Mouse (Mus musculus): ENCODE measurements around the gene Nectin1. TPM values are rescaled to one million over a fixed set of nuclear protein-coding genes. Genes with fewer than 3 reads are reported as not detected.

Nectin1 gene
- total and polyA plus RNA-seq, 3 experiments, result 0.26 to 1.9 (median 1.8) TPM

- Histone ChIP-seq H3K9me3 (replicated peaks; ENCODE audit: low read length) (no peaks in the 10 kb centered on the region), H3K79me2 (replicated peaks; ENCODE audit: control insufficient read depth, extremely low read depth, insufficient read depth, poor library complexity, severe bottlenecking) (no peaks in the 10 kb centered on the region), H3K4me3 (replicated peaks in 1 of 3; ENCODE audit: low read depth in 2 of 3, low read length in 2 of 3, poor library complexity in 1 of 3) (no peak overlapping the region), H3K36me3 (replicated peaks in 1 of 2; ENCODE audit: control insufficient read depth in 1 of 2, insufficient read depth in 1 of 2, low read length in 1 of 2) (no peaks in the 10 kb centered on the region), H3K9ac (ENCODE audit: insufficient read depth, low read depth) (no peak overlapping the region), H3K4me2 (ENCODE audit: insufficient read depth, low read depth, poor library complexity, severe bottlenecking) (no peak overlapping the region), H3K27ac (ENCODE audit: insufficient read depth, low read depth) (no peak overlapping the region), H3K4me1 (ENCODE audit: control insufficient read depth in 1 of 2, insufficient read depth in 2 of 2) (no peaks in the 10 kb centered on the region), H3K27me3 (replicated peaks) (peaks cover 89% of the 10 kb centered on the region)
- in situ Hi-C loops (cut with MboI; ENCODE audit: low pct_ligation_motif_present, low pct_unique_long_range_greater_than_20kb, low sequenced_read_pairs), result no loop called here
- no peak for DNase-seq (ENCODE audit: extremely low read depth)
- no peak for TF ChIP-seq NELFE (IDR thresholded peaks at IDR 0.05; ENCODE audit: low read depth, low read length)
- no peak for TF ChIP-seq BHLHE40 (IDR thresholded peaks at IDR 0.05; ENCODE audit: low read depth, low read length)
- TF ChIP-seq MAZ (IDR thresholded peaks at IDR 0.05; ENCODE audit: low read depth, low read length), result no peak
- no peak for TF ChIP-seq TCF12 (IDR thresholded peaks at IDR 0.05; ENCODE audit: low read depth, low read length)
- TF ChIP-seq GABPA (IDR thresholded peaks at IDR 0.05; ENCODE audit: insufficient replicate concordance, low read depth, low read length), result no peak
- TF ChIP-seq CTCF (conservative IDR thresholded peaks at IDR 0.05 in 1 of 2, IDR thresholded peaks at IDR 0.05 in 1 of 2; ENCODE audit: low read depth in 2 of 2, low read length in 2 of 2), result no peak
- TF ChIP-seq ZNF384 (IDR thresholded peaks at IDR 0.05; ENCODE audit: low read depth, low read length), result no peak
- no peak for TF ChIP-seq SIN3A (IDR thresholded peaks at IDR 0.05; ENCODE audit: low read length)
- no peak for TF ChIP-seq NRF1 (IDR thresholded peaks at IDR 0.05; ENCODE audit: low read depth, low read length)
- no peak for TF ChIP-seq ZKSCAN1 (IDR thresholded peaks at IDR 0.05; ENCODE audit: borderline replicate concordance, low read depth, low read length)
- TF ChIP-seq ZMIZ1 (IDR thresholded peaks at IDR 0.05; ENCODE audit: low read depth, low read length), result no peak
- no peak for TF ChIP-seq JUND (conservative IDR thresholded peaks at IDR 0.05; ENCODE audit: low read depth, low read length)
- dilution Hi-C loops (cut with MboI; ENCODE audit: extremely low pct_ligation_motif_present, extremely low pct_unique_long_range_greater_than_20kb, low sequenced_read_pairs), result no loop called here
These were observed 106.5 kb downstream of the Nectin1 start for GRCm38 (mm10) chr9:43850281-43850680.

GRCm38 (mm10) chr9:43851154-43851553 is 107.4 kb downstream of the Nectin1 start:
- Histone ChIP-seq H3K79me2 (replicated peaks; ENCODE audit: control insufficient read depth, extremely low read depth, insufficient read depth, poor library complexity, severe bottlenecking) (no peaks in the 10 kb centered on the region), H3K4me2 (ENCODE audit: insufficient read depth, low read depth, poor library complexity, severe bottlenecking) (no peak overlapping the region), H3K27ac (ENCODE audit: insufficient read depth, low read depth) (no peak overlapping the region), H3K9ac (ENCODE audit: insufficient read depth, low read depth) (no peak overlapping the region), H3K27me3 (replicated peaks) (peaks cover 86% of the 10 kb centered on the region), H3K36me3 (replicated peaks in 1 of 2; ENCODE audit: control insufficient read depth in 1 of 2, insufficient read depth in 1 of 2, low read length in 1 of 2) (no peaks in the 10 kb centered on the region), H3K4me1 (ENCODE audit: control insufficient read depth in 1 of 2, insufficient read depth in 2 of 2) (no peaks in the 10 kb centered on the region), H3K4me3 (replicated peaks in 1 of 3; ENCODE audit: low read depth in 2 of 3, low read length in 2 of 3, poor library complexity in 1 of 3) (no peak overlapping the region), H3K9me3 (replicated peaks; ENCODE audit: low read length) (no peaks in the 10 kb centered on the region)
- TF ChIP-seq IRF4 (IDR thresholded peaks at IDR 0.05; ENCODE audit: low read depth, low read length) (no peak), NELFE (IDR thresholded peaks at IDR 0.05; ENCODE audit: low read depth, low read length) (no peak)
- dilution Hi-C loops (cut with MboI; ENCODE audit: extremely low pct_ligation_motif_present, extremely low pct_unique_long_range_greater_than_20kb, low sequenced_read_pairs) (no loop called here), in situ Hi-C loops (cut with MboI; ENCODE audit: low pct_ligation_motif_present, low pct_unique_long_range_greater_than_20kb, low sequenced_read_pairs) (no loop called here)
- no peak for DNase-seq (ENCODE audit: extremely low read depth)

GRCm38 (mm10) chr9:43855887-43856286 is 112.1 kb downstream of the Nectin1 start:
- Histone ChIP-seq H3K27me3 (replicated peaks) (peaks cover 84% of the 10 kb centered on the region), H3K4me1 (ENCODE audit: control insufficient read depth in 1 of 2, insufficient read depth in 2 of 2) (no peaks in the 10 kb centered on the region), H3K27ac (ENCODE audit: insufficient read depth, low read depth) (no peak overlapping the region), H3K9ac (ENCODE audit: insufficient read depth, low read depth) (no peak overlapping the region), H3K4me2 (ENCODE audit: insufficient read depth, low read depth, poor library complexity, severe bottlenecking) (no peak overlapping the region), H3K4me3 (replicated peaks in 1 of 3; ENCODE audit: low read depth in 2 of 3, low read length in 2 of 3, poor library complexity in 1 of 3) (no peak overlapping the region), H3K9me3 (replicated peaks; ENCODE audit: low read length) (no peaks in the 10 kb centered on the region), H3K79me2 (replicated peaks; ENCODE audit: control insufficient read depth, extremely low read depth, insufficient read depth, poor library complexity, severe bottlenecking) (no peaks in the 10 kb centered on the region), H3K36me3 (replicated peaks in 1 of 2; ENCODE audit: control insufficient read depth in 1 of 2, insufficient read depth in 1 of 2, low read length in 1 of 2) (no peaks in the 10 kb centered on the region)
- dilution Hi-C loops (cut with MboI; ENCODE audit: extremely low pct_ligation_motif_present, extremely low pct_unique_long_range_greater_than_20kb, low sequenced_read_pairs), result no loop called here
- TF ChIP-seq CTCF (conservative IDR thresholded peaks at IDR 0.05 in 1 of 2, IDR thresholded peaks at IDR 0.05 in 1 of 2; ENCODE audit: low read depth in 2 of 2, low read length in 2 of 2) (no peak), SMC3 (IDR thresholded peaks at IDR 0.05; ENCODE audit: low read depth, low read length) (no peak), ZNF384 (IDR thresholded peaks at IDR 0.05; ENCODE audit: low read depth, low read length) (no peak), MEF2A (IDR thresholded peaks at IDR 0.05; ENCODE audit: borderline replicate concordance, low read depth, low read length) (no peak), SIN3A (IDR thresholded peaks at IDR 0.05; ENCODE audit: low read length) (no peak), POLR2AphosphoS2 (IDR thresholded peaks at IDR 0.05; ENCODE audit: low read depth, low read length) (no peak), MYC (IDR thresholded peaks at IDR 0.05; ENCODE audit: low read depth, low read length) (no peak)
- no peak for DNase-seq (ENCODE audit: extremely low read depth)
- in situ Hi-C loops (cut with MboI; ENCODE audit: low pct_ligation_motif_present, low pct_unique_long_range_greater_than_20kb, low sequenced_read_pairs), result no loop called here
